Comparison of ENCODE assay signal across 24 mouse cellular contexts in genomic region chr13:4783290-4783689, GRCm38 (mm10).
"Had no signal": no experiment of that assay in that cellular context is flagged by ENCODE, and none has a peak within 500 bp of the region (broad histone marks: within the 10 kb centered on the region; RNA-seq: fewer than 3 reads in every experiment).

No protein-coding gene starts in this region.

- H3K27ac ChIP-seq: gastrocnemius, adult 2 months; heart, embryonic 10.5 days; hindbrain, embryonic 13.5 days; hindbrain, embryonic 15.5 days; hindbrain, postnatal 0 days; kidney, postnatal 0 days; limb, embryonic 13.5 days; limb, embryonic 15.5 days; liver, embryonic 12.5 days; liver, embryonic 14.5 days had no signal

- H3K9me3 ChIP-seq: heart, embryonic 10.5 days; heart, embryonic 12.5 days; hindbrain, embryonic 13.5 days; hindbrain, embryonic 15.5 days; limb, embryonic 13.5 days; limb, embryonic 15.5 days; liver, embryonic 12.5 days had no signal

- H3K9ac ChIP-seq: heart, embryonic 12.5 days; hindbrain, embryonic 13.5 days; hindbrain, embryonic 15.5 days; limb, embryonic 13.5 days; limb, embryonic 15.5 days; liver, embryonic 12.5 days; liver, embryonic 14.5 days had no signal

- H3K4me1 ChIP-seq: heart, embryonic 10.5 days; heart, embryonic 12.5 days; hindbrain, embryonic 13.5 days; hindbrain, embryonic 15.5 days; limb, embryonic 13.5 days; limb, embryonic 15.5 days; liver, embryonic 12.5 days had no signal

- ATAC-seq: hindbrain, postnatal 0 days; intestine, embryonic 16.5 days; liver, embryonic 12.5 days had no signal

- H3K4me2 ChIP-seq: heart, embryonic 12.5 days; hindbrain, embryonic 13.5 days; hindbrain, embryonic 15.5 days; limb, embryonic 13.5 days; limb, embryonic 15.5 days; liver, embryonic 12.5 days had no signal

- H3K27me3 ChIP-seq: heart, embryonic 12.5 days; hindbrain, embryonic 13.5 days; hindbrain, embryonic 15.5 days; limb, embryonic 13.5 days; limb, embryonic 15.5 days; liver, embryonic 12.5 days had no signal

- H3K4me3 ChIP-seq: gastrocnemius, adult 2 months; heart, embryonic 10.5 days; heart, embryonic 12.5 days; hindbrain, embryonic 13.5 days; hindbrain, embryonic 15.5 days; limb, embryonic 13.5 days; limb, embryonic 15.5 days; liver, embryonic 12.5 days had no signal

- H3K36me3 ChIP-seq: heart, embryonic 10.5 days; heart, embryonic 12.5 days; hindbrain, embryonic 13.5 days; hindbrain, embryonic 15.5 days; limb, embryonic 13.5 days; limb, embryonic 15.5 days; liver, embryonic 12.5 days had no signal

- DNase-seq: gastrocnemius, adult 2 months; gastrocnemius, postnatal 10 days; gastrocnemius, postnatal 25 days; heart, adult 18-20 months; heart, postnatal 10 days; heart, postnatal 4 days; kidney, adult 11 months; kidney, adult 2 months; kidney, postnatal 14 days; kidney, postnatal 36 days; layer of hippocampus, adult 9-11 months; layer of hippocampus, postnatal 36 days; left cerebral cortex, postnatal 4 days had no signal
